Mouse (Mus musculus) layer of hippocampus, postnatal 36 days (tissue): ENCODE results near the gene Fhl2. TPM values are rescaled to one million over a fixed set of nuclear protein-coding genes. Genes with fewer than 3 reads are reported as not detected.
"Not testable (repeated sequence)": the region's sequence is repeated elsewhere in the genome, so short reads cannot be mapped to it uniquely, and the experiment has no call there.

ENCODE experiments used
- DNase-seq, 2 experiments: peaks; one replicate each; pipeline ENCODE4 v3.0.0; 2022
- total RNA-seq, 2 experiments: library from RNA; stranded (reverse); gene quantifications; 2 replicates each; pipeline ENCODE4 v1.2.3; 2021

Gene Fhl2
- total RNA-seq, 2 experiments from 2014 or later: 32.0 to 32.6 TPM

DNA sequence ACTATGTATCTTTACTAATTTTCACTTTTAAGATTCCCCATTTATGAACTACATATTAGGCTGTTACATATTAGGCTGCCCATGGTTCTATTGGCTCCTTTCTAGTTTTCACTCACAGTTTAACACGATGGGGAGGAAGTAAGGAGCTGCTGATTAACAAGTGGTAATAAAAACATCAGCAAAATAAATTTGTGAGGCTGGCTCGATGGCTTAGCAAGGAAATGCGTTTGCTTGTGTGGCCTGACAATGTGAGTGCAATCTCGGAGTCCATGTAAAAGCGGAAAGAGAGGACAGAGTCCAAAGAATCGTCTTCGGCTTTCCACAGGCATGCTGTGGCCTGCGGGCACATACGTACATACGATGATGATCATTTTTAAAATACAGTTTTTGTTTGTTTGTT lies 4.3 kb downstream of the Fhl2 start:
- no peak for DNase-seq

DNA sequence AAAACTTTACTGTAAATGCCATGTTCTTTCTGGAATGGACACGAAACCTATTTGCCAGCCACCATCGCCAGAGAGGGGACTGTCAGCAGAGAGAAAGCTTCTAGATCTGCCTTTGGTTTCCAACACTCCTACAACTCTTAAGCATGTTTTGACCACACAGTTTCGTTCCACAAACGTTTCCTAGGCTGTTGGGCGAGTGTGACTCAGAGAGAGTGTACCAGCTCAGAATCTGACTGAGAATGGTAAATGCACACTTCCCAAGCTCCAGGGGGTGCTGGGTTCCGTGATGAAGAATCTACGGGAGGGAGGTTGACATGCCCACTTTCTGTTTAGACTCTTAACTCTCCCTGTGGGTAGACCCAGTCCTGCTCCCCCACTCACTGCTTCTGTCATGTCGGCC lies 5.7 kb downstream of the Fhl2 start:
- no peak for DNase-seq

DNA sequence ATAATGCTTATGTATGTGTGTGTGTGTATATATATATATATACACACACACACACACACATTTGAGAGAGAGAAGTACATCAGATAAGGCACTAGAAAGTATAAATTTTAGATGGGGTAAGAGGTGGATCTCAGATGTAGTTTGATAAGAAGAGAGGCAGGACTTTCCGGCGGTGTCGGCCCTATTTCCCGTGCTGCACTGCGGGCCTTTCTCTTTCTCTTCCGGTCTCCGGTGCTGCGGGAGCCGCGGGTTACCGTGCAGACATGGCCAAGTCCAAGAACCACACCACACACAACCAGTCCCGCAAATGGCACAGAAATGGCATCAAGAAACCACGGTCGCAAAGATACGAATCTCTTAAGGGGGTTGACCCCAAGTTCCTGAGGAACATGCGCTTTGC lies 7.9 kb downstream of the Fhl2 start:
- not testable (repeated sequence) for DNase-seq

DNA sequence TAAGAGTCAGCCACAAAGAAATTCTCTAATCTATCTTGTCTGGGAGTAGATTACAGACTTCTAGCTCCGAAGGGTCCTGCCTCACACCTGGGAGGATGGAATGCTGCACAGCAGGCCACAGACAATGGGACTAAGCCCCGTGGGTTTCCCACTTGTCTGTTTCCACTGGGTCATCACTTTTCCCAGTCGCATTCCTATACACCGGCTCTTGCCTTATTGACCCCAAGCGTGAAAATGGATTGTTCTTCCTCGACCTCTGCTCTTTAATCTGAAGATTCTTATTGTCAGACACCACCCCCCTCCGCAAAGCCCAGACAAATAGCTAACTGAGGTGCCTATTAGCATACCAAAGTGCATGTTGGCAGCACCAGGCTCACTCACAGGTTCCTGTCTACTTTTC lies 10.4 kb downstream of the Fhl2 start:
- no peak for DNase-seq

DNA sequence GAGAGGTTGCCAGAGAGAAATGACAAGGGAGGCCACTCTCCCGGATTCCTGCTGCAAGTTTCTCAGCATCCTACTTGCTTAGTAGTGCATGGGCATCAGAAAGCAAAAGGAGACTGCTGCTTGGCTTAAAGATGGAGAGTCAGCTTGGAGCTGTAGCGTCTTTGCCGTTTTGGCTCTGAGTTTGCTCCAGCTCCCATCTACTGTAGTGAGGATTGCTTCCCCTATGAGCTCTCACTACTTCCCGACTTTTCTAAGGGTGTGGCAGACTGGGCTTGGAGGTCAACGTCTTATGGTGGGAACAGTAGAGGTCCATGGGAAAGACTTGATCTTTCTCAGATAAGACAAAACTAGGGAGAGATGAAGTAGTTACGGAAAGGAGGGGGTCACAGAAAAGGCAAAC lies 15.9 kb downstream of the Fhl2 start:
- no peak for DNase-seq

DNA sequence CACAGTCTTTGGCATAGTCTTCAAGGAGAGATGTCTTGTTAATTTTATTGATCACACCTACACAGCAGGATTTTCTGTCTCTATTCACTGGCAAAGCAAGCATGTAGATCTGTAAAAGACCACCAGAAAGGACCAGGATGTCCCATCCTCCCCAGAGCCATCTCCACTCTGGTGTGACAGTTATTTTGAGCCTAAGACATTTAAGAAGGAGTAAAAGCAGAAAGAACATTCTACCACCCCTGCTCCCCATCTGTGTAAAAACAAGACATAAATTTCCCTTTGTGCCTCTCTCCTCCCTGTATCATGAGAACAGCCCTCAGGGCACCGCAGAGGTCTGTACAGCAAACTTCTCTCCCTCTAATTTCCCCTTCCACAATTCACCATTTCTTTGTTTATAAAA lies 18.0 kb downstream of the Fhl2 start:
- DNase-seq: no peak

DNA sequence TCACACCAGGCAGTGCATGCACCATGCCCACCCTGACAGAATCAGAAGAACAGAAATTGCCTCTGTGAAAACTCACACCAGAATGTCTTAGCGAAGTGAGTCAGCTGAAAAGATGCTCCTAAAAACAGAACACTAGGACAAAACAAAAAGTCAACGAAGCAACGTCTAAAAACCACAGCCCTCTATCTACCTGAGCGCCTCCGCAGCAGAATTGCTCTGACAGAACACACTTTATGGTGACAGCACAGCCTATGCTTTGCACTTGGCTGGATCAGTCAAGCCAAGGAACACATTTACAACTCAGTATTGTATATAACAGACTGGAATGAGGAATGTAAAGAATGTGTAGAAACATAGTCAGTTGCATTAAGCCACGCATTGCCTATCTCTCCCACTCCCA lies 18.4 kb downstream of the Fhl2 start:
- DNase-seq: no peak

DNA sequence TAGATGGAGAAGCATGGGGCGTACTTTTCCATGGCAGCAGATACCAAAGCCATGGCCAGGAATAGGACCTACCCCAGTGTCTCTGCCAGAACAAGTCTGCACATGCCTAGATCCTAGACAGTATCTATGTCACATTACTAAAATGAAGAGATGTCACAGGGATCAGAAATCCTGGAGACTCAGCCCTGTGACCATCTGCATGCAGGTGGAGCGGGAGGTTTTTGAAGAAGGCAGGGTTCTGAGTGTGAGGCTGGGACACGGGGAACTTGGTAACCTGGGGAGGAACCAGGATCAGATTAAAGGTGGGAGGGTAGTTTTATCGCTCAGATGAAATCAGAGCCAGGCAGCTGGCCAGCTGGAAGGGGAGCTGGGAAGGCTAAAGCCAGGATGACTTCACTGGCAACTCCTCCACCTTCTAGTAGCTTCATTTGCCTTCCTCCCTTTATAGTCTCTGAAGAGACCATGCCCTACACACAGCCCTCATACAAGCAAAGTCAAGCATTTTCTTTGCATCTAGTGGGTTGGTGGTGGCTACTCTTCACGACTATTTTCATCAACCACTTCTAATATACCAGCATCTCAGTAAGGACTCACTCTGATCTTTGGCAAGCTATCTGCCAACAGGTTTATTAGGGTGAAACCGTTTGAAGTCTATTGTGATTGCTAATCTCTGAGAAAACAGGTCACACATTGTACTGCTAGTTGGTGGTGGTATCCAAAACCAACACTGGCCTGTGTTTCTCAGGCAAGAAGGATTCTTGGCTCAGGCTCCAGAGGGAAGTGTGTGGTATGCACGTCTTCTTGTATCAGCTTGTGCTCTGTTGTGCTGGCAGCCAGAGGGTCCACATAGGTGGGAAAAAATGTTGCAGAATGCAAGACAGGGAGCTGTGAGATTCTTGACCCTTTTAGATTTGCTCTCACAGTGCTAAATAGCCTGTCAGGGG lies 23.2 kb downstream of the Fhl2 start:
- no peak for DNase-seq

DNA sequence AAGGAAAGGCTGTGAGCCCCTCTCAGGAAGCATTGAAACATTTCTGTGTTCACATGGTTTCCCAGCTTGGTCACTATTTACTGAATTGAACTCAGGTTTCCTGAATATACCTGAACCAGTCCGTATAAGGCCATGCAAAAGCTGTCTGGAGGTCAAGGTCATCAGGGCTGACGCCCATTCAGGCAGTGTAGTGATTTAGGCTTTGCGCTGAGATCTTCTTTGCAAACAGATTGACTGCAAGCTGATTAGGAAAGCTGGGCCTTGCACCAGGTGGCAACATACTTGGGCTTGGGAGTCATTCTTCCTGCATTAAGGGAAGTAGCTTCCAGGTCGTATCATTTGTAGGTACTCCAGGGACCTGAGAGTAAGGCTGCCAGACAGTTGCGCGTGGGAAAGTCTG lies 25.0 kb downstream of the Fhl2 start:
- no peak for DNase-seq

DNA sequence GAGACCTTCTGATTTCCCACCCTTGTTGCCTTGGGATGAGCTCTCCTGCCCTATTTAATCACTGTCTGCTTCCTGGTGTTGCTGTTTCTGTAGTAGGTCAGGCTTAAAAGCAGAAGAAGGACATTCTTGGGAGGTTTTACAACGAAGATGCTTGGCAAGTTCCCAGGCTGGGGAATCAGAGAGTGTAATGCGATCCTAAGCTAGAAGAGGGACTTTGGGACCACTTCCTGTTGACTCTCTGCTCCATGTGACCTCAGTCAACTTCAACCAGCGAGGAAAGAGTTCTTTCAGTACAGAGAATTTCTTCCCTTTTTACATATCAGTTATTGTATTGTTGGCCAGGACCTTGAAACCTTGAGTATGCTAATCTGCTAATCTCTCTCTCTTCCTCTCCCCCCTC lies 25.7 kb downstream of the Fhl2 start:
- DNase-seq: no peak

DNA sequence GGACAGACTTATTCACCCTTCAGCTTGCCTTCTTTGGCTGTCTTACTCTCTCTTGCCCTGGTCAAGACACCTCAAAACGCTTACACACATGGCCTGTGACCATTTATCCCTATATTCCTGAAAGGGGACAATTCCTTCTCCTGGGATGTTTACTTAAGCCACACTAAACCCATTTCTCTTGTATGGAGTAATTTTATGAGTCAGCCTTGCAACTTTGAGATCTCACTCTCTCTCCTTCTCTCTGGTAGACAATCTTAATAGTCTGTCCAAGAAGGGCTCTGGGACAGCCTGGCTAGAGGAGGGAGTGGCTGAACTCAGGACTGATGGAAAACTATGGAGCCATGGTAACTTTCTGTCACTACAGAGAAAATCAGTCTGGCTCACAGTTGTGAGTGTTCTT lies 27.1 kb downstream of the Fhl2 start:
- DNase-seq: no peak

DNA sequence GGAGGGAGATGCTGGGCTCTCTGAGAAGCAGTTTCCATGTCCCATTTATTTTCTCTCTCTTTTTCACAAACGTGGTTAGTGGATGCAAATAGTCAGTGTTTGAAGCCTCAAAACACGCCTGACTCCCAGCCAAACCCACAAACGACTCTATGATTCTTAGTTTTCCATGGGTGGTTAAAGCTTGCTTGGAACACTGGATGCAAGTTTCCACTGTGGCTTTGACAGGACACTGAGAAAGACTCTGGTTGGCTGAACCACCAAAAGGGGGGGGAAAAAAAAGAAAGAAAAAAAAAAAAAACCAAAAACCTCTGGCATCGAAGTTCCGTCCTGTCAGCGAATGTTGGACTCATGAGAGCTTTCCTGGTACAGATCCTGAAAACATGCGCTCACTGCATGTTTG lies 27.6 kb downstream of the Fhl2 start:
- DNase-seq: no peak

DNA sequence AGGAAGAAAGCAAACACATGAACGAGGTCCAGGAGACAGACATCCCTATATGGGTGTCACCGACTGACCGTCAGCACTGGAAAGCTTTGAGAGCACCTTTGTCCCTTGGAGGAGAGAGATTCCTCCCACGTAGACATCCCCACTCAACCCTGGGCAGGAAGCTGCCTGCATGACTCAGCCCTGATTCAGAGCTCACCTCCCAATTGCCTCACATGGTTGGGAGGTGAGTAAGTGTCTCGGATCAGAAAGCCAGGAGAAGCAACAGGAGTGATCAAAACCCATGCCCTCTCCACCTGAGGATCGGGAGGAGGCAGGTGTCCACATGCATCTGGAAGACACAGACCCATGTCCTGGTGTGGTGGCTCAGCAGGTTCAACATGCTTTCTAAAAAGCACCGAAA lies 28.2 kb downstream of the Fhl2 start:
- DNase-seq: no peak

DNA sequence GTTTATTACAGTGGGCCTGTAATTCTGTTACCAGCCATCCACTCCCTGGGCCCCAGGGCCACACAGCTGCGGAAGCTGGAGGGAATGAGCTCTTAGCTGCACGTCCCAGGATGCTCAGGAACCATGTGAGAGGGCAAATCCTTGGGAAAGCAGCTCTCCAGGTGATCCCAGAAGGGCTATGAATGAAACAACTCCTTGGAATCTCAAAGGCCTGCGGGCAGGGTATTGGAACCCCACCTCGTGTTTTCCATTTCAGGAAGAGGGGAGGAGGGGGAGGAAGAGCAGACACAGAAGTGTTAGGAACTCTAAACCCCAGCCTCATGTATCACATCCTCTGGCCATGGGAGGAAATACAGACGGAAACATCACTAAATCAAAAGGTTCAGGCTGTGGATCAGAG lies 28.8 kb downstream of the Fhl2 start:
- no peak for DNase-seq

DNA sequence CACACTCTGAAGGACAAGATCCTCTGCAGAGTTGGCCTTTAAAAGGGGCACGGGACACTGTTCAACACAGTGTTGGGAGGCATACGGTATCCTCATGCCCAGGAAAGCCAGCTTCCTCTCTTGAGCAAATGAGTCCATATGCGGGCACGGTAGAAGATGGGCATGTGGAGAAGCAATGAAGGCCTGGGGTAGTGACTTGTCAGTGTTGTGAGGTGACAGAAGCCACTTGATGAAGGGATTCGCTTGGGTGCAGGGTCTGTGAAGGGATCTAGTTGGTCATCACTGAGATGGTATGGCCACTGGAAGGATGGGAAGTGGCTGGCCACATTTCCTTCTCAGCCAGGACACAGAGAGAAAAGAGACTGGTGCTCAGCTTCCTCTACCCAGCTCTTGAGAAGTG lies 32.2 kb downstream of the Fhl2 start:
- no peak for DNase-seq

DNA sequence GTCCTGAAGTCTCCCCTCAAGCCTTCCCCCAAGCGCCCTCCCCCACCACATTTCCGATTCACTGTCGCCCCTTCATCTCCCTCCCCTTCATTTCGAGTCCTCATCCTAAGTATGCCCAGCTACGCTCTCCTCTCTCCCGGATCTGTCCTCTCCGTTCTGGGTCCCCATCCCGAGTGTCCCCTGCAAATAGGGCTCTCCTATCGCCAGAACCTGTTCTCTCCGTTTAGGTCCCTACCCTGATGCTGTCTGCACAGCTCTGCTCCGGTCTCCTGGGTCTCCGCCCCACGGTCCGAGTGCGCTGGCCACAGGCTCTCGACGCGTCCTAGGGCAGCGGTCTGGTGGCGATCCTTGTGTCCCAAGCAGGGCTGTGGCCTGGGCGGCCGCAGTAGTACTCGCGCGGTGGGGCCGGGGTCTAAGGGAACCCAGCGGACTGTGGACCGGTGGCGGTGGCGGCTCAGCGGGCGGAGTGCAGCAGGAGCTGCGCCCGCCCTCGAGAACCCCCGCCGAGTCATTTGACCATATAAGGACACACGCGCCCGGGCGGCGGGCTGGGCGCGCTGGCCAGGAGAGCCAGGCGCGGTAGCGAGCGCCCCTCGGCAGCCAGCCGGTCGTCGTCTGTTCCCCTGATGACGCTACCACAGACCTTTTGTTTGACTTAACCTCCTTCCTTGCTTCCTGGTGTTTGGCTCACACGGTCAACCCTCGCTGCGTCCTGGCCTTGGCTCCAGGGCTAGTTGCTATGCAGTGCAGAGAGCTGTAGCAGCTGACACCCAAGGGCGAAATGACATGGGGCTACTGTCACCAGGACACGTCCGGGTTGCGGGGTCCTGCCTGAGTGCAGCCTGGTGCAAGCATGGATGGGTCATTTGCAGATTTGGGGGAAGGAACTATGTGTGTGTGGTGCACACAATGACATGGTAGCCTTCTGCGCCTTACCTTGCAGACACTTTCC lies 33.0 kb downstream of the Fhl2 start:
- DNase-seq: peak; percentile 59 to 74

DNA sequence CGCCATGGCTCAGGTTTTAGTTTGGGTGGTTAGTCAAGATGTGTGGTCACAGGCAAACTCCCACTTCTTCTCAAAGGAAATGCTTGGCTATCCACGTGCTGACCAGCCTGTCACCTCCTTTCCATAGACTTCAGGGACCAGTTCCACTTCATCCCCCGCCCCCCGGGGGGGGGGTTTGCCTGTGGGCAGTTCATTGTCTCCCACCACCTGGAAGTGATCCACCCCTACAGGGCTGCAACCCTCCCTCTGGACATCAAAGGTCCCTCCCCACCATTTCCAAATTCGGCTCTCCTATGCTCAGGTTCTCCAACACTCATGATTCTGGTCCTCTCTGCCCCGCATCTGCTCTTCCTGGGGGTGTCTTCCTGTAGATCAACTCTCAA lies 33.7 kb downstream of the Fhl2 start:
- DNase-seq: no peak

DNA sequence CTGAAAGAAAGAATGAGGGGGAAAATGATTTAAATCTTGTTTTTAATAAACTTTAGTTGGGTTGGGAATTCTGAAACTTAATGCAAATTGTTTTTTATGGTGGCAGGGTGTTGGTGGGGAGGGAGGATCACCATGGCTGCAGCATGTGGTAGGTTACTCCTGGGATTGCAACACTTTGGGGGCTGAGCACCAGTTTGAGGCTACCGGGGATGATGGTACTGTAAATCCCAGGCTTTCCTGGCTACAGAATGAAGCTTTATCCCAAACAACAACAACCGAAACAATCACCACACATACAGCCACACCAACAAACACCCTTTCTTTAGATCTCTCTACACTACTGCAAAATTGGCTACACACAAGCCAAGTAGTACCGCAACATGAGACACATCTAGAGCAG lies 34.4 kb downstream of the Fhl2 start:
- no peak for DNase-seq

DNA sequence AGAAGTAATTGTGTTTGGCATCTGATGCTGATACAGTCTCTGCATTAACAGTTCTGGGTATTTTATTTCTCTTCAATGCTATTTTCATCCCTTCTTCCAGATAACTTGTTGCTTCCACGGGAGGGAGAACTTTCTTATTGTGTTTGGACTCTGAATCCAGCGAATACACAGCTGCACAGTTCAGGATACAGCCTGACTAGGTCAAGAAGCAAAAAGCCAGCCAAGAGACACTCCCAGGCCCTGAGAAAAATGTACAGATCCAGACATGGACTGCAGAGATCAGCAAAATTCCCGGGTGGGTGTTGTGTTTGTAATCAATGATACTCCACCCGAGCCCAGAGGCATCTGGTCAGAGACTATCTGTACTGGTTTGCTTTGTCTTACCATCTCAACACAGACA lies 37.4 kb downstream of the Fhl2 start:
- no peak for DNase-seq

DNA sequence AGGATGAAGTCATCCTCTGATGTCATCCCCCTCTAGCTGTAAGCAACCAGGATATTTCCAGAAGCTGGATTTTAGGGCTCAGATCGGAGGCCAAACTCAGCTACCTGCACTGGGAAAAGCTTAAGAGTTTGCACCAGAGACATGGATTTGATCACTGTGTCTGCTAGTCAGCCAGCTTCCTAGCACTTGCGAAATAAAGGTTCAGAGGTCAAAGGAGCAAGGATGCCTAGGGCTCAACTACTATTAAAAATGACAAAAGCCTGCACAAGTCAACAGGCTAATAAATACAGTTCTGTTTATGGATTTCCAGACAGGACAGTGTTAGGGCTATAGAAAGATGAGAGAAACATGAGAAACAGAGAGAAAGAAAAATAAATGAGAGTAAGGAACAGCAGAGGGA lies 38.9 kb downstream of the Fhl2 start:
- no peak for DNase-seq

DNA sequence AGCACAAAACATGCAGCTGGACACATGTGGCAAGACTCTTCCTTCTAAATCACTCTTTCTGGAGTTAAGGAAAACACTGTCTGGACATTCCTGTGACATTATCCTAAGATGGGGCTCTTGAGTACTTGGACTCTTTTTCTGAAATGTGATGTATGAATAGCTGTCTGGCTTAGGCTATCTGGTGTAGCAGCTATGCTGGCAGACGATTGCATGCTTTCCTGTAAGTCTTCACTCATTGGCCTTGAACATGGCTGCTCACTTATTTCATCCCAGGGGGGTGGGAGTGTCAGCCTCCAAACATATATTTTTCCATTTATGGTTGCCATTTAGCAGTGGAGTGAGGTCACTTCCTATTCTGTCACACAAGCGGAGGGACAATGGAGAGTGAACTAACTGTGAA lies 42.3 kb downstream of the Fhl2 start:
- DNase-seq: no peak

DNA sequence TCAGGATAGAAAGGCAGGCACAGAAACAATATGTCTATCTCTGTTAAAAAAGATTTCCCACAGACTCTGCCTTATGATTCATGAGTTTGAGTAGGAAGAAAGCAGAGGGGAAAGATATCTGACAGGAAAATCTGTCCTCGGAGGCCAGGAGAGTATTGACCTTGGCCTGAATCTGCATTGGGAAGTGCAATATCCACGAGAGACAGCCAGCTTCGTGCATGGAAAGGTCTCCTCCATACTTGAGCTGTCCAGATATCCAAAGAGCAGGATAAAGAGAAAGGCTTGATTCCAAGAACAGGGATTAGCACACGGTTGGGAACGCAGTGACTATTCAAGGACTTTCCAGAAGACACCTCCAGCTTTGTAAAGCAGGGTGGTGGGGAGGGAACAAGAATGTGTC lies 43.2 kb downstream of the Fhl2 start:
- DNase-seq: no peak

DNA sequence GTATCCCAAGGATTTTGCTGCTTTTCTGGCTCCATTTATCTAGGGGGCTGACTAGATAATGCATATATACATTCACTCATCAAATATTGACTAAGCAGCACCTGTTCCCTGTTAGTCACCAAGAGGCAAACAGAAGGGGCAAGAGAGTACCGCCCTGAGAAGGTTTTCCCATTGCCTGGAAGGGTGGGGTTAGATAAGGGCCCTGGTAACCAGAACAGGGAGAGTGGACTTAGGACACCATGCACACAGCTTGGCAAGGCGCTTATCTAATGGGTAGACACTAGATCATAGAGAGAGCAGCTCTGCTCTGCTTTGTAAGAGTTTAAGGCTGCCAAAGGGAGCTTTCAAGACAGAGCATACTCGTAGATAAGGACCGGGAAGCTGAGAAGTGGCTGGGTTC lies 44.2 kb downstream of the Fhl2 start:
- DNase-seq: no peak

DNA sequence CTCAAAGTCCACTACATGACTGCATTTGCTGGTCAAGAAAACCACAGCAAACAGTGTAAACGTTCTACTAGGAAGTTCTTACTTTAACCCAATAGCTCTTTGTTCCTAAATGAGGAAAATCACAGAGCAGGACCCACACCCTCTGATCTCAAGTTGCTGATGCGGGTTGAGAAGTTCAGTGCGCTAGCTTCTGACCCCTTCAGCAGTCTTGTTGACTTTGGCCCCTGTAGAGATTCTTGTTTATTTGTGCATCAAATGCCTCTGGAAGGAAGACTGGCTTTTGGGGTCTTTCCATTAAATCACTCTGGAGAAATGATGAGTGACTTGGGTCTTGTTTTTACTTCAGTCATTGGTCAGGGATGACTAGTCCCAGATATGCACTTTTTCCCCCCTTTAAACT lies 46.6 kb downstream of the Fhl2 start:
- no peak for DNase-seq
